Mouse (Mus musculus): ENCODE measurements around the gene Cyp4f13. TPM values are rescaled to one million over a fixed set of nuclear protein-coding genes. Genes with fewer than 3 reads are reported as not detected.
A peak's percentile ranks its signal among the peaks of the same experiment; 100 is the strongest.

Cyp4f13 gene
- polyA plus RNA-seq, 1 experiment from 2014 or later, result 10.9 TPM

- Histone ChIP-seq H3K9ac (no peak overlapping the region), H3K27ac (no peak overlapping the region), H3K4me2 (no peak overlapping the region), H3K4me1 (replicated peaks) (0 out of 2 replicates have a peak, but pooled peaks cover 4% of the 10 kb centered on the region), H3K4me3 (no peak overlapping the region), H3K36me3 (no peaks in the 10 kb centered on the region), H3K9me3 (no peaks in the 10 kb centered on the region), H3K27me3 (peaks cover 6% of the 10 kb centered on the region; the same call in 1 of the 2 replicates)
- no peak for ATAC-seq (ENCODE audit: low FRiP score)
- WGBS, result 92% methylated on average over 1 of the region's 1 CpGs
Observed at GRCm38 (mm10) chr17:32901751-32902525, 45.3 kb downstream of the Cyp4f13 start.

GRCm38 (mm10) chr17:32895421-32895820 is 51.8 kb downstream of the Cyp4f13 start:
- H3K9ac ChIP-seq, result no peak overlapping the region
- peaks cover 10% of the 10 kb centered on the region for H3K4me1 ChIP-seq (replicated peaks)
- no peak for ATAC-seq (ENCODE audit: low FRiP score)
- no peak overlapping the region for H3K4me2 ChIP-seq
- no peaks in the 10 kb centered on the region for H3K27me3 ChIP-seq
- H3K9me3 ChIP-seq, result no peaks in the 10 kb centered on the region
- 95% methylated on average over 4 of the region's 4 CpGs for WGBS
- no peaks in the 10 kb centered on the region for H3K36me3 ChIP-seq
- no peak overlapping the region for H3K4me3 ChIP-seq
- H3K27ac ChIP-seq, result no peak overlapping the region

- WGBS, result 84% methylated on average over 3 of the region's 3 CpGs
Observed at GRCm38 (mm10) chr17:32893901-32894300, 53.3 kb downstream of the Cyp4f13 start.

GRCm38 (mm10) chr17:32891239-32892180 is 55.7 kb downstream of the Cyp4f13 start, which contains the start of gene Zfp870:
Gene Zfp870, minus strand, starts transcription at chr17:32891642.
- Histone ChIP-seq H3K4me3 (peak within 1 kb of the TSS; percentile 59), H3K36me3 (no peaks in the 10 kb centered on the region; the same call in 1 of the 2 replicates), H3K4me2 (peak within 1 kb of the TSS; percentile 79), H3K27me3 (no peaks in the 10 kb centered on the region), H3K4me1 (replicated peaks) (peaks cover 22% of the 10 kb centered on the region), H3K9me3 (no peaks in the 10 kb centered on the region), H3K9ac (peak within 1 kb of the TSS; percentile 83), H3K27ac (peak within 1 kb of the TSS; percentile 79)
- 12% methylated on average over 33 of the region's 33 CpGs for WGBS
- peak; percentile 99 for ATAC-seq (ENCODE audit: low FRiP score)

More at GRCm38 (mm10) chr17:32893901-32894300, 53.3 kb downstream of the Cyp4f13 start:
- Histone ChIP-seq H3K4me2 (no peak overlapping the region), H3K4me3 (no peak overlapping the region), H3K4me1 (replicated peaks) (peaks cover 22% of the 10 kb centered on the region), H3K9ac (no peak overlapping the region), H3K36me3 (no peaks in the 10 kb centered on the region; the same call in 1 of the 2 replicates), H3K27me3 (no peaks in the 10 kb centered on the region), H3K27ac (no peak overlapping the region), H3K9me3 (no peaks in the 10 kb centered on the region)
- ATAC-seq (ENCODE audit: low FRiP score), result no peak

- ATAC-seq (ENCODE audit: low FRiP score), result peak; percentile 69
- peak overlapping the region; percentile 83 for H3K9ac ChIP-seq
- no peaks in the 10 kb centered on the region; the same call in 1 of the 2 replicates for H3K36me3 ChIP-seq
- H3K27me3 ChIP-seq, result no peaks in the 10 kb centered on the region
- H3K27ac ChIP-seq, result peak overlapping the region; percentile 79
- no peaks in the 10 kb centered on the region for H3K9me3 ChIP-seq
- H3K4me1 ChIP-seq (replicated peaks), result peaks cover 22% of the 10 kb centered on the region
- H3K4me3 ChIP-seq, result peak overlapping the region; percentile 59
- H3K4me2 ChIP-seq, result peak overlapping the region; percentile 79
- 2% methylated on average over 11 of the region's 11 CpGs for WGBS
Observed at GRCm38 (mm10) chr17:32890852-32891238, 56.4 kb downstream of the Cyp4f13 start.

- H3K27me3 ChIP-seq, result no peaks in the 10 kb centered on the region
- H3K27ac ChIP-seq, result no peak overlapping the region
- peak overlapping the region; percentile 79; the same call in 1 of the 2 replicates for H3K4me2 ChIP-seq
- WGBS, result 93% methylated on average over 6 of the region's 6 CpGs
- H3K9me3 ChIP-seq, result no peaks in the 10 kb centered on the region
- H3K36me3 ChIP-seq, result peaks cover 10% of the 10 kb centered on the region
- H3K9ac ChIP-seq, result no peak overlapping the region
- ATAC-seq (ENCODE audit: low FRiP score), result no peak
- H3K4me3 ChIP-seq, result no peak overlapping the region
- peaks cover 22% of the 10 kb centered on the region for H3K4me1 ChIP-seq (replicated peaks)
Observed at GRCm38 (mm10) chr17:32889611-32890010, 57.6 kb downstream of the Cyp4f13 start.

- H3K27ac ChIP-seq, result no peak overlapping the region
- peaks cover 71% of the 10 kb centered on the region for H3K36me3 ChIP-seq
- H3K4me2 ChIP-seq, result no peak overlapping the region
- H3K9me3 ChIP-seq, result peaks cover 6% of the 10 kb centered on the region; the same call in 1 of the 2 replicates
- no peak overlapping the region for H3K4me3 ChIP-seq
- no peaks in the 10 kb centered on the region for H3K4me1 ChIP-seq (replicated peaks)
- no peak overlapping the region for H3K9ac ChIP-seq
- ATAC-seq (ENCODE audit: low FRiP score), result no peak
- WGBS, result 93% methylated on average over 14 of the region's 14 CpGs
- peaks cover 17% of the 10 kb centered on the region; the same call in 1 of the 2 replicates for H3K27me3 ChIP-seq
Observed at GRCm38 (mm10) chr17:32880320-32881218, 66.6 kb downstream of the Cyp4f13 start.

GRCm38 (mm10) chr17:32878773-32879172 is 68.4 kb downstream of the Cyp4f13 start:
- Histone ChIP-seq H3K27me3 (peaks cover 17% of the 10 kb centered on the region; the same call in 1 of the 2 replicates), H3K9me3 (peaks cover 6% of the 10 kb centered on the region; the same call in 1 of the 2 replicates), H3K4me2 (no peak overlapping the region), H3K9ac (no peak overlapping the region), H3K36me3 (peaks cover 53% of the 10 kb centered on the region), H3K4me3 (no peak overlapping the region), H3K27ac (no peak overlapping the region), H3K4me1 (replicated peaks) (no peaks in the 10 kb centered on the region)
- WGBS, result 96% methylated on average over 11 of the region's 11 CpGs
- ATAC-seq (ENCODE audit: low FRiP score), result no peak

- Histone ChIP-seq H3K36me3 (peaks cover 41% of the 10 kb centered on the region), H3K4me2 (no peak overlapping the region), H3K27me3 (peaks cover 17% of the 10 kb centered on the region; the same call in 1 of the 2 replicates), H3K4me3 (no peak overlapping the region), H3K4me1 (replicated peaks) (no peaks in the 10 kb centered on the region), H3K27ac (no peak overlapping the region), H3K9ac (no peak overlapping the region), H3K9me3 (peaks cover 6% of the 10 kb centered on the region; the same call in 1 of the 2 replicates)
- WGBS, result 16% methylated on average over 22 of the region's 22 CpGs
- ATAC-seq (ENCODE audit: low FRiP score), result no peak
Observed at GRCm38 (mm10) chr17:32877471-32878171, 69.6 kb downstream of the Cyp4f13 start.

Data from hindbrain, embryonic 13.5 days (tissue).